Mouse (Mus musculus) left cerebral cortex, postnatal 10 days (tissue): ENCODE data around the gene Hist1h2ah. TPM values are rescaled to one million over a fixed set of nuclear protein-coding genes. Genes with fewer than 3 reads are reported as not detected.
"Not testable (repeated sequence)": the region's sequence is repeated elsewhere in the genome, so short reads cannot be mapped to it uniquely, and the experiment has no call there.

Experiments used
- DNase-seq, 2 experiments: peaks; one replicate each; pipeline ENCODE4 v3.0.0; 2021 to 2022; ENCODE audit warnings: low spot score in 2 of 2, mixed read lengths in 1 of 2; ENCODE audit errors: extremely low spot score in 1 of 2
- intact Hi-C: fragments of 180-260 bp; cut with DNase I; formaldehyde crosslinking; loops from one replicate; pipeline ENCODE4 v1.15.1; 2025
- total RNA-seq, 2 experiments: library from RNA; stranded (reverse); gene quantifications; 2 replicates each; pipeline ENCODE4 v1.2.3; 2021

The Hist1h2ah gene
- 10 to 100 TPM; 37.9 to 54.9 TPM for total RNA-seq

GRCm38 (mm10) chr13:22035267-22036148, at the start of gene Hist1h2ah, which contains the start of gene Hist1h2bk:
Gene Hist1h2ah (minus strand): TSS chr13:22035568.
Gene Hist1h2bk (plus strand): TSS chr13:22035870.
- DNase-seq, result peak; percentile 78 to 92
- intact Hi-C loops, result not testable (repeated sequence)

GRCm38 (mm10) chr13:22084140-22084539, 48.8 kb upstream of the Hist1h2ah start, which contains the start of gene Vmn1r188:
Gene Vmn1r188 (plus strand): TSS chr13:22084440.
- DNase-seq, intact Hi-C loops: not testable (repeated sequence)

DNA sequence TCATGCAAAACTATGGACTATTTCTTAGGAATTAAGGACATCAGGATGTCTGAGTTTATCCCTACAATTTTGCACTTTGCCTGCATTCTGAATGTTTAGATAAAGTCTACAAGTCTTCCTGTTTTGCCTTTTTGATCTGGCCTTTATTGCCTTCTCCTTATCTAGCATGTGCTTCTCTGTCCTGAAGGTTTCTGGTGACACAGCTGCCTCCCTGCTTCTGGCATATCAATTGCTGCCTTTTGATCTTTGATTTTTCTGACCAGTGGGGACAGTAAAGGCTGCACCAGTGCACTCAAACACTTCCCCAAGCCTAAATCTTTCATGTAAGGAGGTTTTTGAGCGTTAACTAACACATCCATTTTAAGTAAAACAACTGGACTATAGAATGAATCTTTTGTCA, 28.1 kb upstream of the Hist1h2ah start:
- no peak for DNase-seq
- intact Hi-C loops, result no loop called here

- no peak for DNase-seq
- intact Hi-C loops, result no loop called here
Observed at GRCm38 (mm10) chr13:22061422-22061821, 26.1 kb upstream of the Hist1h2ah start.

- intact Hi-C loops, result loop anchor here (10.0 kb wide), 1 partner anchor 1221 kb away; no protein-coding TSS in a partner anchor
- DNase-seq, result no peak
Observed at GRCm38 (mm10) chr13:22053754-22054153, 18.4 kb upstream of the Hist1h2ah start.

DNA sequence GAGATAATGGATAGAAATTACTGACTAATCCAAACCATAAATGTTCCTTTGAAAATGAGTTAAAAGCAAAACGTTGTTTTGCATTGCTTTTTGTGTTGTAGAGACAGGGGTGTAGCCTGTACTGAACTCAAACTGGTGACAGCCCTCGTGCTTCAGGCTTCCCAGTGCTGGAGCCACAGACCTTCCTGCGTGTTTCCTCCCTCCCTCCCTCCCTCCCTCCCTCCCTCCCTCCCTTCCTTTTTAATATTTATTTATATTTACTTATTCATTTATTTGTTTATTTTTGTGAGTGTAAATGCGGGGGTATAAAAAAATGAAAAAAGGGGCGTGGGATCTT, 16.1 kb upstream of the Hist1h2ah start:
- intact Hi-C loops, result loop anchor here (10.0 kb wide), 1 partner anchor 1223 kb away; no protein-coding TSS in a partner anchor

DNA sequence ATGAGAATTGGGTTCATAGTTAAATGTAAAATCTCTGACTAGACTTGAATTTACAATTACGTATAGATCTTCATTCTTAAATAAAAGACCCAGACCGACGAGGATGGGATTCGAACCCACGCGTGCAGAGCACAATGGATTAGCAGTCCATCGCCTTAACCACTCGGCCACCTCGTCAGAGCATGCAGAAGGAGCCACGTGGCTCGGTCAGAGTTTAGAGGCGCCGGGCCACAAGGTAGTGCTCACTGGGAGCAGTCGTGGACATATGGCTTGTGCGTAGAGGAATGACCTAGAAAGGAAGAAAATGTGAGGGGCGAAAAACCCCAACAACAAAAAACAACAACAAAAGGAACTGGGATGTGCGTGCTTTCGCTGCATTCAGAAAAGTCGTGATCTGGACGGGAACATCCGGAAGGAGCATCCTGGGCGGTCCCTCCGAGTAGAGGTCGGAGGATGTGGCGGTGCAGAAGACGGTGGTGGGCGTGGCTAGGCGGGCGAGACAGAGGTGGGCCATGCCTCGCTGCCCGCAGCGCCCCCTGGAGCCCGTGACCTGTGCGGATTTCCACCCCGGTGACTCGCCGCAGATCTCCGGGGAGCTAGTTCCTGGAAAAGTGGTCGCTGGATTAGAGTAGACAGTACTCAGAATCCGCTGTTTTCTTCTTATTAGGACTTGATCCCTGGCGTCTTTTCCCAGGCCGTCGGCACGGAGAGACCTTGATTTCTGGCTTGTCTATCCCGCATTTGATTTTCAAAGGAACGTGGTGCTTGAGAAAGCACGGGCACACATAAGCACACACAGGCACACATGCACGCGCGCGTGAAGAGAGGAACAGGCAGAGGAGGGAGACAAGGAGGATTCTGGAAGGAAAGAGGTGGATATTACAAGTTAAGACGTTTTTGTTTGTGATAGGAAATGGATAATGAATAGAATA, 15.5 kb upstream of the Hist1h2ah start:
- DNase-seq, result peak; percentile 85 to 96
- intact Hi-C loops, result loop anchor here (10.0 kb wide), 1 partner anchor 1224 kb away; no protein-coding TSS in a partner anchor

More for the DNA sequence above, 16.1 kb upstream of the Hist1h2ah start:
- no peak for DNase-seq

DNA sequence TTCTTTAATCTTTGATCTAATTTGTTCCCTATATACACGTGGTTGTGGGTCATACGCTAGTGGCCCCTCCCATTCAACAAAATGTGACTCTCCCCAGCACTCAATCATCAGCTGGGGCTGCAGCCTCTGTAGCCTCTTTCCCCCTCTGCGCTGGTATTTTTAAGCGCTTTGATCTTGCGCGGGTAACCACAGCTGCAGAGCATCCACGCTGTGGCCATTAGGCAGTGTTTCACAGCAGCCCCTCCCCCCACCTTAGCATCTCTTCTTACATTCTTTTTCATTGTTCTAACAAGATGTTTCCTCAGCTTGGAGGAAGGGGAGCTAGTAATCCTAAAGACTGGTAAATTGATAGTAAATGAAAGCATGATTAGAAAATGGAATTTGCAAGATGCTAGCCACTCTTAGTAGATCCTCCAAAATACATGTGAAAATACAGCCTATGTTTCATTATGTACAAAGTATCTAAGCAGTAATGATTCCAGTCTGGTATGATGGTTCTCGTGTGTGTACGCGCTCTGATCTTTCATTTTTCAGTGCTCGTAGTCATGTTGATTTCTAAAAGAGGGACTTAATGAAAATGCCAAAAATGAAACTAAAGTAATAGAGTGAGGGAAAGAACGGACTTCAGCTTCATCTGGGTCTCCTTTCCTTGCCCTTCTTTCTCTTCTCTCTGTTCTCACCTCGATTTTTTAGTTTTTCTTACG, 14.5 kb upstream of the Hist1h2ah start:
- peak; percentile 46 to 75 for DNase-seq
- intact Hi-C loops, result loop anchor here (10.0 kb wide), 3 partner anchors 1225 to 1685 kb away; partner anchors contain the start of genes Hist1h1c, Hist1h1t and Hist1h4c

DNA sequence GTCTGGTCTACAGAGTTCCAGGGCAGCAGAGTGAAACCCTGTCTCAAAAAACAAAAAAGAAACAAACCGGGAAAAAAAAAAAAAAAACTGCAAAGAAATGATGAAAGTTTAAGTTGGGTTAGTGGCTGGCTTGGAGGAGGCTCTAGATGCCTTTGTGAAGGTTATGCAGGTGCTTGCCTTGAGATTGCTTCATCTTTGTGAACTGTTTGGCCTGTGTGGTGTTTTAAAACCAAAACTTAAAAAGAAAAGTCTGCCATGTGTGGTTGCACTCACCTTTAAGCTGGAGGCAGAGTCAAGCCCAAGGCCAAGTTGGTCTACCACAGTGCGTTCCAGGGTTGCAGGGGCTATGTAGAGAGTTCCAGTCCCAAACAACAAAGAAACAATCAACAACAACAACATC, 13.7 kb upstream of the Hist1h2ah start:
- intact Hi-C loops, result loop anchor here (10.0 kb wide), 2 partner anchors 1646 to 1686 kb away; partner anchors contain the start of genes Hist1h1c, Hist1h1t and Hist1h4c

DNA sequence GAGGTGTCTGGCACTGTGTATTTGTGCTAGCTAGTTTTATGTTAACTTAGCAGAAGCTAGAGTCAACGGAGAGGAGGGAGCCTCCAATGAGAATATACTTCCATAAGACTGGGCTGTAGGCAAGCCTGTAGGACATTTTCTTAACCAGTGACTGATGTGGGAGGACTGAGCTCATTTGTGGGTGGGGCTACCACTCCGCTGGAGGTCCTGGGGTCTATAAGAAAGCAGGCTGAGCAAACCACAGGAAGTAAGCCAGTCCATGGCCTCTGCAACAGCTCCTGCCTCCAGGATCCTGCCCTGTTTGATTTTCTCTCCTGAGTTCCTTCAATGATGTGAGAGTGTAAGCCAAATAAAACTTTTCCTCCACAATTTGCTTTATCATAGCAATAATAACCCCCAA, 9.9 kb upstream of the Hist1h2ah start:
- intact Hi-C loops, result loop anchor here (10.0 kb wide), 2 partner anchors 1649 to 1689 kb away; partner anchors contain the start of genes Hist1h1c, Hist1h1t and Hist1h4c

More for the DNA sequence above, 13.7 kb upstream of the Hist1h2ah start:
- no peak for DNase-seq

GRCm38 (mm10) chr13:22044432-22045155, 9.2 kb upstream of the Hist1h2ah start:
- DNase-seq, result no peak
- intact Hi-C loops, result loop anchor here (10.0 kb wide), 2 partner anchors 1650 to 1690 kb away; partner anchors contain the start of genes Hist1h1c, Hist1h1t and Hist1h4c

More for the DNA sequence above, 9.9 kb upstream of the Hist1h2ah start:
- no peak for DNase-seq

GRCm38 (mm10) chr13:22043503-22044431, 8.4 kb upstream of the Hist1h2ah start:
- peak in 1 of 2 experiments; percentile 56 for DNase-seq
- intact Hi-C loops, result loop anchor here (10.0 kb wide), 2 partner anchors 1651 to 1691 kb away; partner anchors contain the start of genes Hist1h1c, Hist1h1t and Hist1h4c

- intact Hi-C loops, result loop anchor here (10.0 kb wide), 2 partner anchors 1652 to 1692 kb away; partner anchors contain the start of genes Hist1h1c, Hist1h1t and Hist1h4c
- DNase-seq, result peak; percentile 79 to 97
Observed at GRCm38 (mm10) chr13:22042568-22043502, 7.5 kb upstream of the Hist1h2ah start, which contains the start of the genes Hist1h2ag and Hist1h2bj. Gene Hist1h2ag (minus strand): TSS chr13:22042944. Gene Hist1h2bj (plus strand): TSS chr13:22043214.

DNA sequence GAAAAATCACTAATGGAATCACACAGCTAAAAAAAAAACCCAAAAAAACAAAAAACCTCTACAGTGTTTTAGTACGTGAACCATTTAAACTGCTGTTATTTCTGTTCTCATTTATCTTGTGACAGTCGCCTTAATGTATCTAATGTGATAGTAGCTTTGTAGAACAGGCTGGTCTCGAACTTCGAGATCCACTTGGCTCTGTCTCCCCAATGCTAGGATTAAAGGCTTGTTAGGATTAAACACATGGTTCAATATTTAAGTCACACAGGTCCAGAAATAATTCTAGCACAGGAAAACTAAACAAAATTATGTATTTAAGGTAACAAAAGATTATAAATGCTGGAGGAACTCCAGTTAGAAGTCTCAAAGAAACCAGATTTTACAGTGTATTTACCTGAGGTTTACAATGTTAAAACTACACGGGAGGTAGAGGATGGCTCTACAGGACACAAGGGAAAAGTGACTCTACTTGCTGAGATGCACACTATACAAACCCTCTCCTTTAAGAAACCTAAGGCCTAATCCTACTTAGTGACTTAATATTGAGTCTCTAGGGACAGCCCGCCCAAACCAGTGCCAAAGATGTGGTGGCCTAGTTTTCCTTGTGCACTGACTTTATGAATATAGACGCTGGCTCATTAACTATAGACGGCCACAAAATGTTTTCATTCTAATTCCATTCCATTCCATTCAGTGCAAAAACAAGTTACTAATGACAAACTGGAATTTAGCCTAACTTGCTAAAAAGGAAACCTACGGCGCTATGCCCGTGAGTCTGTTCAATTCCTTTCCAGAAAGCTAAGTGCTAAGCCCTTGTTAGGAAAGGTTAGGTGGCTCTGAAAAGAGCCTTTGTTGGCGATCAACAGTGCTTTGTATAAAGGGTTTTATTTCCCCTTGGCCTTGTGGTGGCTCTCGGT, 6.5 kb upstream of the Hist1h2ah start:
- no peak for DNase-seq
- intact Hi-C loops, result loop anchor here (10.0 kb wide), 2 partner anchors 1653 to 1693 kb away; partner anchors contain the start of genes Hist1h1c, Hist1h1t and Hist1h4c
